Mouse (Mus musculus) heart, embryonic 13.5 days (tissue): ENCODE measurements at regions not wholly inside any gene's neighbourhood (a gene's known extent, or its start where the extent isn't known, plus 50 kb on each side); places are given as distances from the start of the nearest gene placed in this dataset.
"Not testable (repeated sequence)": the region's sequence is repeated elsewhere in the genome, so short reads cannot be mapped to it uniquely, and the experiment has no call there.

Experiments
- ATAC-seq: fragments of 200-750 bp; cut with Nextera tagmentation; 2 replicates; pipeline ENCODE4 v1.8.0; 2017; ENCODE audit warnings: moderate TSS enrichment; ENCODE audit not compliant: insufficient number of reproducible peaks, low FRiP score, low TSS enrichment; ENCODE audit errors: extremely low read depth
- H3K27ac ChIP-seq: fragments of 300-500 bp; sonication (generic); replicated peaks from 2 replicates; pipeline ENCODE4 v1.5.1; 2015; ENCODE audit warnings: moderate library complexity, mild to moderate bottlenecking, inconsistent platforms
- H3K27me3 ChIP-seq: fragments of 300-500 bp; sonication (generic); replicated peaks from 2 replicates; pipeline ENCODE4 v1.6.1; 2015; ENCODE audit warnings: mild to moderate bottlenecking, inconsistent platforms
- H3K36me3 ChIP-seq: fragments of 300-500 bp; sonication (generic); 2 replicates; pipeline ENCODE4 v1.6.1; 2015; ENCODE audit warnings: mild to moderate bottlenecking, inconsistent platforms
- H3K4me1 ChIP-seq: fragments of 300-500 bp; sonication (generic); 2 replicates; pipeline ENCODE4 v1.6.1; 2015; ENCODE audit warnings: inconsistent platforms
- H3K4me2 ChIP-seq: fragments of 300-500 bp; sonication (generic); 2 replicates; pipeline ENCODE4 v1.6.1; 2015; ENCODE audit warnings: inconsistent platforms, mild to moderate bottlenecking, moderate library complexity
- H3K4me3 ChIP-seq: fragments of 300-500 bp; sonication (generic); 2 replicates; pipeline ENCODE4 v1.5.1; 2015; ENCODE audit warnings: moderate library complexity, mild to moderate bottlenecking, inconsistent platforms
- H3K9ac ChIP-seq: fragments of 300-500 bp; sonication (generic); 2 replicates; pipeline ENCODE4 v1.6.1; 2015; ENCODE audit warnings: inconsistent platforms, mild to moderate bottlenecking, moderate library complexity
- H3K9me3 ChIP-seq: fragments of 300-500 bp; sonication (generic); 2 replicates; pipeline ENCODE4 v1.6.1; 2016; ENCODE audit warnings: inconsistent platforms
- WGBS: fragments of 180-500 bp; shearing (Covaris S2); methylation state at CpG from one replicate; pipeline ENCODE4 v1.1.7; 2015; ENCODE audit warnings: mixed read lengths; 5-methylcytosine and 5-hydroxymethylcytosine counted together

DNA sequence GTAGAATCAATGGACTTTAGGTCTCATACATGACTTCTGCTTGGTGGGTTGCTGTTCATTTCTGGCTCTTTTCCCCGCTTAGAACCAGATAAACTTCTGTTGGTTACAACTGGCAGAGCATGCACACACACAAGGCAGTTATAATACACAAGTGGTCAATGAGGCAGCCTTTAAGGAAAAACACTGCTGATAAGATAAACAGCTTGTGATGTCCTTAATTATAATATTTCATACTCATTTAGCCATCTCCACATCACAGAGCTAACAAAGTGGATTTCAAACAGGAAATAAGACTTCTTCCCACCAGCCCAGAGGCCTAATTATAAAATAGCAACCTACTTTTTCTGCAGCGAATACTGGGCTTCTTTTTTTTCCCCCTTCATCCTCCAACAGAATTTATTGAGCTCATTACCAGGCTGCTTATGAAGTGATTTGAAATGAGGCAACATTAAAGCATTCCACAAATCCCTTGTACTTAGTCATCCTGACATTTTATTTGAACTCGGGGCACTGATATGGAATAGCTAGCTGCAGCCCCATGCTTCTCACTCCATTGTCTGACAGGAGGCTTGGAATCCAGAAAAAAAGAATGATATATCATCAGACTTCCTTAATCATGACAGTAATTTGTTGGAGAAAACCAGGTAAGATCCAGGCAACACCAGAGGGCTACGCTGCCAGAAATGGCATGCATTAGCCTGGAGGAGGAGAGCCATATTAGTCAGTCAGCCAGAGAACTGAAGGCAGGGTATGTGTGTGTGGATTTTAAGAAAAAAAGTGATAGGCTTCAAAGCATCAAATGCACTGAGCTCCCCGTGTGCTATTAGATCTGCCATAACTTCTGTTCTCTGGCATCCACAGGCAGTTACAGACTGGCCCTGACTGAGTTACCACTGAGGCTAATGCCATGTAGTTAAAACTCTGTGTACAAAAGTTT, 620.3 kb upstream of the Map3k7 start:
- Histone ChIP-seq H3K4me3 (no peak overlapping the region), H3K27ac (no peak overlapping the region), H3K9me3 (no peaks in the 10 kb centered on the region), H3K9ac (no peak overlapping the region), H3K27me3 (no peaks in the 10 kb centered on the region), H3K36me3 (no peaks in the 10 kb centered on the region), H3K4me2 (no peak overlapping the region), H3K4me1 (no peaks in the 10 kb centered on the region)
- ATAC-seq, result no peak
- WGBS, result 65% methylated on average over 5 of the region's 5 CpGs

DNA sequence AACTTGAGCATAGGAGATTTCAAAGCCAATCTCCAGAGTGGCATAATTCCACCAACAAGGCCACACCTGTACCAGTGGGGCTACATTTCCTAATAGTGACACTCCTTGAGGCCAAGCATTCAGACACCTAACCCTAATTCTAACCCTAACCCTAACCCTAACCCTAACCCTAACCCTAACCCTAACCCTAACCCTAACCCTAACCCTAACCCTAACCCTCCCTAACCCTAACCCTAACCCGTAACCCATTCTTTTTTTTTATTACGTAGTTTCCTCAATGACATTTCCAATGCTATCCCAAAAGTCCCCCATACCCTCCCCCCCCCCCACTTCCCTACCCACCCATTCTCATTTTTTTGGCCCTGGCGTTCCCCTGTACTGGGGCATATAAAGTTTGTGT, 609.9 kb upstream of the Map3k7 start:
- H3K27me3 ChIP-seq, H3K9me3 ChIP-seq, H3K36me3 ChIP-seq, H3K9ac ChIP-seq, H3K4me1 ChIP-seq, H3K4me3 ChIP-seq, H3K4me2 ChIP-seq, H3K27ac ChIP-seq, ATAC-seq: not testable (repeated sequence)
- WGBS, result 93% methylated on average over 2 of the region's 3 CpGs

DNA sequence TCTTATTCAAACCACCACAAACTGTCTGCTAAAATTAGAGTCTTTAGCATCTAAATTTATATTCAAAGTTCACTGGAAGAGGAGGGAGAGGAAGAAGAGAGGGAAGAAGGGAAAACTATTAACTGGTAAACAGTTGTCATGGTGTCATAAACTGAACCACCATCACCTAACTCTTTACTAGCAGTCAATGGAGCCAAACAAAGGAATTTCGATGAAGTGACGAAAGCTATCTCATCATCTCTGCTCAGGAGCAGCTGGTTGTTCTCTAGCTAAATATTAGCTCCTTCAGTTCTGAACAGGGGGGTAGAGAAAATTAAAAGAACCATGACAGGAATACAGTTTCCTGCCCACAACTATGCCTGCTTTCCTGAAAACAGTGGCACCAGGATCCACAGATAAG, 608.9 kb upstream of the Map3k7 start:
- H3K27ac ChIP-seq, result no peak overlapping the region
- no peaks in the 10 kb centered on the region for H3K9me3 ChIP-seq
- no peaks in the 10 kb centered on the region for H3K36me3 ChIP-seq
- no peak overlapping the region for H3K4me3 ChIP-seq
- no peak overlapping the region for H3K4me2 ChIP-seq
- H3K4me1 ChIP-seq, result no peaks in the 10 kb centered on the region; the same call in 1 of the 2 replicates
- ATAC-seq, result no peak
- no peaks in the 10 kb centered on the region for H3K27me3 ChIP-seq
- WGBS, result 72% methylated on average over 2 of the region's 2 CpGs
- no peak overlapping the region for H3K9ac ChIP-seq

DNA sequence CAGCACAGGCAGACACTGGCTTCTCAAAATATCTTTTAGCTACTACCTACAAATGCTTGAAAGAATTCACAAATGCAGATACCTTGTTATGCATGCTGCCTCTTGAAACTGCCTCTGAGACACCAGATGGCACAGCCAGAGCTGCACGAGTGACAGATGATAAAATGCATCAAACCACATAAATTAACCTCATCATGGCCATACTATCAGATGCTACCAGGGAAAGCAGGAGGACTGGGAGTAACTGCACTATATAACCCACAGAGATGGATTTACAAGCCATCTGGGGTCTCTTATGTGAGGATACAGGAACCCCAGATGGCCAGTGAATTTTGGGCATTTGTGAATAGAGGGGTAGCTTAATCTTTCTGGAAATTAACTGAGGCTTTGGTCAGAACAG, 597.7 kb upstream of the Map3k7 start:
- 63% methylated on average over 1 of the region's 1 CpGs for WGBS
- H3K36me3 ChIP-seq, result no peaks in the 10 kb centered on the region
- no peak for ATAC-seq

DNA sequence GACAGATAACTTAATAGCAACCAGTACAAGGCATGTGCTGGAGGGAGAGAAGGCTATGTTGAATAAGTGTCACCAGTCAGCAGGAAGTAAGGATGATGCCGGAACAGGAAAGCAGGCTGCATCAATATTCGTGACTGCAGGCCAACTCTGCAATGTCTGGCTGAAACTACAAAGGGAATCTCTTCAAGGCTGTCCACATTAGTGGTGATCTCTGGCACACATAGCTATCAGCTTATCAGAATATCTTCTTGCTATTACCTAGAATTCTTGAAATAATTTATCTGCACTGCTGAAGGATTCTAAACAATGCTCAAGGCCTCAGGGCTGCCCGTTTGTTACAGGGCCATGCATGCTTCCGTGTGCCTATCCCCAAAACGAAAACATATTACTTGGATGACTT, 596.9 kb upstream of the Map3k7 start:
- Histone ChIP-seq H3K9me3 (no peaks in the 10 kb centered on the region), H3K27me3 (no peaks in the 10 kb centered on the region), H3K36me3 (no peaks in the 10 kb centered on the region), H3K4me3 (no peak overlapping the region), H3K27ac (no peak overlapping the region), H3K9ac (no peak overlapping the region), H3K4me2 (no peak overlapping the region), H3K4me1 (no peaks in the 10 kb centered on the region)
- no peak for ATAC-seq
- 72% methylated on average over 5 of the region's 5 CpGs for WGBS

More for the DNA sequence above, 597.7 kb upstream of the Map3k7 start:
- Histone ChIP-seq H3K4me3 (no peak overlapping the region), H3K9me3 (no peaks in the 10 kb centered on the region), H3K9ac (no peak overlapping the region), H3K27ac (no peak overlapping the region), H3K27me3 (no peaks in the 10 kb centered on the region), H3K4me2 (no peak overlapping the region), H3K4me1 (no peaks in the 10 kb centered on the region)

DNA sequence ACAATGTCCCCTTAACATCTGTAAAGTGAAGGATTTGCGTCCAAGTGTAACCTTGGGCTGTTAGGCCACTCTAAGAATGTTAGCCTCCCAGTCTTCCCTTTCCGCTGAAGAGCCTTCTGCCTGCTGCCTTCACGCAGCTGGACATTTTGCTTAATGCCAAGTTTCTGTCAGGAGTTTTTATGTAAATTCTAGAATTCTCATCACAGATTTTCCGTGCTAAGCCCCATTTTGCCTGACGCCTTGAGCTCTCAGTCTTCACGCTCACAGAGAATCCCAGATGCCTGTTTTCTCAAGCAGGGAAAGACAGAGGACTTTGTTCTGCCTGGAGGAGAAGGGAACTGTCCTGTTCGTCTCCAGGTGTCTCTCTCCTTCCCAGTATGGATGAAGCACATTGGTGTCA, 593.8 kb upstream of the Map3k7 start:
- no peak overlapping the region for H3K27ac ChIP-seq
- H3K4me3 ChIP-seq, result no peak overlapping the region
- H3K4me1 ChIP-seq, result no peaks in the 10 kb centered on the region
- no peaks in the 10 kb centered on the region for H3K36me3 ChIP-seq
- H3K9me3 ChIP-seq, result no peaks in the 10 kb centered on the region
- 66% methylated on average over 7 of the region's 7 CpGs for WGBS
- H3K4me2 ChIP-seq, result no peak overlapping the region
- ATAC-seq, result no peak
- H3K27me3 ChIP-seq, result no peaks in the 10 kb centered on the region
- H3K9ac ChIP-seq, result no peak overlapping the region

DNA sequence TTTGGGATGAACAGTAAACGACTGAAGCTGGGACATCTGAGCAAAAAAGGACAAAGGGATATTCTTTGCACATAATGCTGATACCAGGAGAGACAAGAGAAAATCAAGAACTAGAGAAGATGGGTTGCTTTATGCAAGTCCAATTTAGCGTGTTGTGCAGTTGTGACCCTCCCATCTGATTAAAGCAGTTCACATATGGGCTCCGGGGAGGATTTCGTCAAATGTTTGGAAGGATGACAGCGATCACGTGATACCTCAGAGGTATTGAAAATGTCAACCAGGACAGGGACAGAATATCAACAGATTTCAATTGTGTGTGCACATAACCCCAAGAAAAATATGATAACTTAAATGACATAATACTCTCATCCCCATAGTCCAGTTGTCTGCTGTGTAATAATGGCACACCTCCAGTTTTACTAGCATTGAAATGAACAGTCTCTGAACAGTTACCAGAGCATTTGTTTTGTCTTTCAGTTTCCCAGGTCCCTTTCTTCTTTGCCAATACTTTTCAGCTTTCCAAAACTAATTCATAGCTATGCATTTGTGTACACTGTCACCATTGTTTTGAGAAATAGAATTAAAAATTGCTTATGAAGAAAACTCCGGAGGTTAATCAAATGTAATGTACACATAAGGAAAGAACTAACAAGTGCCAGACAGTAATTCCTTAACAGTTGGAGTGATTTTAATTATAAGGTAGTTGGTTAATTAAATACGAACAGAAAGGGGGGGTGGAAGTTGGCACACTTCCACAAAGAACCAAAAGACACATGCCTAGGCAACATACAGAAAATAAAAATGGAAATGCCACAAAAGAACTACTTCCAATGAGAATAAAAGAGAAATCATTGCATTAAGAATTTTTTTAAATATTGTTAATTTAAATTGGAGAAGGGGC, 582.6 kb upstream of the Map3k7 start:
- H3K27ac ChIP-seq, result no peak overlapping the region
- no peaks in the 10 kb centered on the region for H3K9me3 ChIP-seq
- H3K4me3 ChIP-seq, result no peak overlapping the region
- 82% methylated on average over 8 of the region's 8 CpGs for WGBS
- no peak for ATAC-seq
- no peaks in the 10 kb centered on the region for H3K4me1 ChIP-seq
- no peaks in the 10 kb centered on the region for H3K27me3 ChIP-seq
- H3K4me2 ChIP-seq, result no peak overlapping the region
- H3K36me3 ChIP-seq, result no peaks in the 10 kb centered on the region
- no peak overlapping the region for H3K9ac ChIP-seq

DNA sequence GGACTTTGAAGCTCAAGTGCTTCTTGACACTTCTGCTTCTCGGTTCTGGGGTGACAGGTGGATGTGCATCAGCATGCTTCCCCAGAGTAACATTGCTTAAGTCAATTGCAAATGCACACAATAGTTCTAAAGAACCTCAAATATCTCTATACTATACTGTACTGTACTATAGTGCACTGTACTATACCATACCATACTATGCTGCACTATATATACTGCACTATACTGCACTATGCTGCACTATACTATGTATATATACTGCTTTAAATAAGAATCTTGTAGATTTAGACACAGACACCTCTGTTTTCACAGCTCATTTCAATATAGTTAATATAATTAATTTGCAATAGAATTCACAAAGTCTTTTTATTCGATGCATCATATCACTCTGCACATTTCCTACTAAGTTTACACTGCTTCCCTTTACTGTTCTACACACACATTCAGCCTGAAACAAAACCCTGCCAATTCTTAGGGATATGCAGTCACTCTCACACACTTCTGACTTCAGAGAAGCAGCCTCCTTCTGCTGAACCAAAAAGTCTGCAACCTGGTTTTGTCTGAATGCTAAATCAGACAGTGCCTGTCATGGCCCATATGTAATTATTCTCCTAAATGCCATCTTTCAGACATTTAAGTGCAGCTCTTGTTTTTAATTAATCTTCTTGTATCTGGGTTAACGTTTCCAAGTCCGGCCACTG, 570.8 kb upstream of the Map3k7 start:
- no peaks in the 10 kb centered on the region for H3K36me3 ChIP-seq
- no peak for ATAC-seq
- H3K9me3 ChIP-seq, result no peaks in the 10 kb centered on the region
- H3K4me2 ChIP-seq, result no peak overlapping the region
- no peak overlapping the region for H3K27ac ChIP-seq
- 66% methylated on average over 4 of the region's 4 CpGs for WGBS
- H3K4me1 ChIP-seq, result no peaks in the 10 kb centered on the region
- no peak overlapping the region for H3K4me3 ChIP-seq
- H3K27me3 ChIP-seq, result no peaks in the 10 kb centered on the region
- no peak overlapping the region for H3K9ac ChIP-seq

DNA sequence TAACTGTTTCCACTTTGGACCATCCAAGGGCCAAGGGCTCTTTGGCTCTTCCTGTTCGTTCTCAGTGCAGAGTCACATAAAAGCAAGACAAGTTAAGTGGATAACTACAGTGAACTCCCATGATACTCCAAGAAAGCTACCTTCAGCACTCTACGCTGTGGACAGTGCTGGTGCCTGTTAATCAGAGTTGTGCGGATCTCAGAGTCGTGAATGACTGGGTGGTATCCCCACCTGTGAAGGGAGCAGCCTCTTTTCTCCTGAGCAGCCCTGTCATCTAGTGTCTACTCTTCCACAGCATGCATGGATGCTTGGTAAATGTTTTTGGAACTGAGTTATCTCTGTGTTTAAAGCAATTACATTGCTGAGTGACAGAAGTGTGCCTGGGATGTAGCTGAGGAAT, 568.4 kb upstream of the Map3k7 start:
- Histone ChIP-seq H3K36me3 (no peaks in the 10 kb centered on the region), H3K4me2 (no peak overlapping the region), H3K4me3 (no peak overlapping the region), H3K4me1 (peaks cover 10% of the 10 kb centered on the region), H3K9me3 (no peaks in the 10 kb centered on the region), H3K27ac (no peak overlapping the region), H3K9ac (no peak overlapping the region), H3K27me3 (no peaks in the 10 kb centered on the region)
- WGBS, result 47% methylated on average over 4 of the region's 4 CpGs
- no peak for ATAC-seq

DNA sequence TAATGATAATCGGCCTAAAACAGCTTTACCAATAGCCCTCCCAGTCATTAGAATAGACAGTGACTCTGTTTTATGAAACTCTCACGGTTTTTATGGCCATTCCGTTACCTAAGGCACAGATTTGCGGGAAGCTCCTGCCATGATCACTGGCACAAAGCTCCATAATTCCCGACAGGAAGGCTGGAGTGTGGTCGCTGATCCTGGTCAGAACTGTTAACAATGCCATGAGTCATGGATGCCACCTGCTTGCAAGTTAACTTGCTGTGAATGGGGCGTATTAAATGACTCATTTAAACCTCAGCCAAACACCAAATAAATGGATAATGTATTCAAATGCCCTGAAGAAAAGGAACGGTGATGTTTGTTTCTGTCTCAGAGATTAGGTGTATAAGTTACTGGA, 559.9 kb upstream of the Map3k7 start:
- no peak for ATAC-seq
- no peaks in the 10 kb centered on the region for H3K9me3 ChIP-seq
- H3K27ac ChIP-seq, result peak overlapping the region; percentile 87
- no peak overlapping the region for H3K4me3 ChIP-seq
- no peaks in the 10 kb centered on the region for H3K27me3 ChIP-seq
- H3K4me2 ChIP-seq, result no peak overlapping the region
- H3K36me3 ChIP-seq, result no peaks in the 10 kb centered on the region
- WGBS, result 70% methylated on average over 8 of the region's 8 CpGs
- peaks cover 31% of the 10 kb centered on the region for H3K4me1 ChIP-seq
- H3K9ac ChIP-seq, result no peak overlapping the region
